Mouse (Mus musculus) c-Kit-positive CD71-negative TER-119-negative erythroid progenitor cells, embryonic 14.5 days (primary cell): ENCODE data around the gene Farp2.
"Not testable (repeated sequence)": the region's sequence is repeated elsewhere in the genome, so short reads cannot be mapped to it uniquely, and the experiment has no call there.

ENCODE experiments used
- DNase-seq: peaks from one replicate; pipeline ENCODE4 v3.0.0-alpha.2; 2013; ENCODE audit warnings: low read depth

Gene Farp2

DNA sequence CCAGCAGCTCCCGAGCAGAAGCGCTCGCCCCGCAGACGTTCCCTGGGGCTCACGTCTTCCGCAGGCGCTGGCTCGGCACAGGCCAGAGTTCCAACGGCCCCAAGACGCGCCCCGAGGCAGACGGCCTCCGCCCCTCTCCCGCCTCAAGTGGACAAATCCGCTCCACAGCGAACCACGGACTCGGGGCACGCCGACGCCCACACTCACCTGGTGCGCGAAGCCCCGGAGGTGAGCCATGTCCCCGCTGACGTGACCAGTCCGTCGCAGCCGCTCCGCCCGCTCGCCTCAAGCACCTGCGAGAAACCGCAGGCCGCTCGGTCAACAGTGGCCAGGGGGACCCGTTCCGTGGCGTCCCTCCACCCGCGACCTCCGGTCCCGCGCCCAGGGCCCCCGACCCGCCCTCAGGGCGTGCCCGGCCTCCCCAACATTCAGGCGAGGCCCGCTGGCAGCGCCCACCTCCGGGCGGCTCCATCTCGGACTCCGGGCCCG lies 123.3 kb downstream of the Farp2 start:
- no peak for DNase-seq

- peak; percentile 95 for DNase-seq
These were observed 123.8 kb downstream of the Farp2 start for GRCm38 (mm10) chr1:93635580-93636192.

DNA sequence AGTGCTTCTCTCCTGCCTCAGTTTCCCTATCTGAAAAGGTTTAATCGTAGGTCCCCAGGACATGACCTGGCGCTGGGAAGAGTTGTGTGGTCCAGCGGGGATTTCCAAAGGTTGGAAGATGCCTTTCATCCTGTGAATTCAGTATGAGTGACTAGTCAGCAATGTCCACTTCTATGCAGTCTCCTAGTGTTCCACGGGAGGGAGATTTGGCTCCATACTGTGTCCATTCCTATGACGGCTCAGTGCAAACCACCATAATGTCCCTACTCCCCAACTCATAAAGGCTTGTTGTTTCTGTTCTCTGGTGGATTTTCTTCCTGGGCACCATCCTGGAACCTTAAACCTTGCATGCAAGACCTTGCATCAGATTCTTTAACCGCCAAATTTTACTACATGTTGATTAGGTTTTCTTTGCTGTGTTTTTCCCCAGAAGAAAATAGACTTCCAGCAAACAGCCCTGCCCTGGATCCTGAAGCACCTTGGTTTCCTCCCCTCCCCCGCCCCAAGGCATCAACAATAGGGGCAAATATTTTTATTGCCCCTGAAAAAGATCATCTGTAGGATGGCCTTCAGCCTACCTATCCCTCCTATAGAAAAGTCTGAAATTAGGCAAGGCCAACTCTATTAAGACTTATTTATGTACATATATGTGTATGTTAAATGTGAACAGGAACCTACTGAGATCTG lies 124.5 kb downstream of the Farp2 start:
- no peak for DNase-seq

GRCm38 (mm10) chr1:93641978-93642377 lies 130.1 kb downstream of the Farp2 start:
- no peak for DNase-seq

DNA sequence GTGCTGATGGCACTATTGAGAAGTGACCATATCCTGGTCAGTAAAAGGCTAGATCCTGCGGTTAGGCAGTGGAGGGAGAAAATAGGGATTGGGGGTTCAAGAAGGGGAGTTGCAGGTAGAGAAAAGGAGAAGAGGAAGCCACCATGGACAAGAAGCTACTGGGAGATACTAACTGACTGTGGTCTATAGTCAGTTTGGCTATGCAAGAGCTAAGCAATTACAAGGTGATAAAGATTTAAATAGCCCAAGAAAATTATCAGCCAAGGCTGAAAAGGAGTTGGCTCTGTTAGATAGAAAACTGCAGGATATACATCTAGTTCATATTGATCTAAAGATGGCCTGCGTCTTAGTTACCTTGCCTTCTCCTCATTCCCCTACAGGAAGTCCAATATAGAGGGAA lies 130.8 kb downstream of the Farp2 start:
- no peak for DNase-seq

GRCm38 (mm10) chr1:93649604-93650172 lies 137.8 kb downstream of the Farp2 start:
- no peak for DNase-seq

DNA sequence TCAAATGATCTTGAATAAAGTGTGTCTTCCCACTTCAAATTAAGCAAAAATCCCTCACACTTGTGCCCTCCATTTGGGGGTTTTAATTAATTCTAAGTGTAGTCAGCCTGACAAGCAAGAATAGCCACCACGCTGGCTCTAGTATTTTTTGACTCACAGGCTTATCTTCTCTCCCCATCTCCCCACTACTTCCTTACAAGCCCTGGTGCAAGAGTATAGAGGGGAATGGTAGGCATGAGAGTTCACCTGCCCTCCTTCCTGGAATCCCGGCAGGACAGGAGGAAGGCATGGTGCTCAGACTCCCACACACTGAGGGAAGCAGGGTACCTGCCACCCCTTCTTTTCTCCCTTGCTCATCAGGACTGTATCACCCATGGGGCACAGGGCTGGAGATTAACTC lies 142.4 kb downstream of the Farp2 start:
- no peak for DNase-seq

- no peak for DNase-seq
These were observed 142.9 kb downstream of the Farp2 start for GRCm38 (mm10) chr1:93654798-93655197.

- DNase-seq, result no peak
These were observed 144.6 kb downstream of the Farp2 start for GRCm38 (mm10) chr1:93656325-93657024.

DNA sequence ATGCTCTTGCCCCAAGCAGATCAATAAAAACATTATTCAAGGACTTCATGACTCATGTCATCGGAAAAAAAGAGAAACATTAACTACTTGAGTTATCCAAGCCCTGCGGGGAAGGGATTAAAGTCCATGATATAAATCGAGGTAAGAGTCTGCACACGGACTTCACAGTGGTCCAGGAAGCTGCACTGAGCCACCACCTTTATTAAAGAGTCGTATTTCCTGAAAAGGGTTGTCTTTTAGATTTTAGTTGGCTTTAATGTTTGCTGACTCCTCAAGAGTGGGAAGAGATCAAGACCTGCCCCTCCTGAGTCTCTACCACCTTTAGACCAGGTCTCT lies 145.1 kb downstream of the Farp2 start:
- no peak for DNase-seq

- DNase-seq, result not testable (repeated sequence)
These were observed 146.7 kb downstream of the Farp2 start, which contains the start of gene Stk25 for GRCm38 (mm10) chr1:93658559-93658958. TSS of gene Stk25 (minus strand) at chr1:93658659.

DNA sequence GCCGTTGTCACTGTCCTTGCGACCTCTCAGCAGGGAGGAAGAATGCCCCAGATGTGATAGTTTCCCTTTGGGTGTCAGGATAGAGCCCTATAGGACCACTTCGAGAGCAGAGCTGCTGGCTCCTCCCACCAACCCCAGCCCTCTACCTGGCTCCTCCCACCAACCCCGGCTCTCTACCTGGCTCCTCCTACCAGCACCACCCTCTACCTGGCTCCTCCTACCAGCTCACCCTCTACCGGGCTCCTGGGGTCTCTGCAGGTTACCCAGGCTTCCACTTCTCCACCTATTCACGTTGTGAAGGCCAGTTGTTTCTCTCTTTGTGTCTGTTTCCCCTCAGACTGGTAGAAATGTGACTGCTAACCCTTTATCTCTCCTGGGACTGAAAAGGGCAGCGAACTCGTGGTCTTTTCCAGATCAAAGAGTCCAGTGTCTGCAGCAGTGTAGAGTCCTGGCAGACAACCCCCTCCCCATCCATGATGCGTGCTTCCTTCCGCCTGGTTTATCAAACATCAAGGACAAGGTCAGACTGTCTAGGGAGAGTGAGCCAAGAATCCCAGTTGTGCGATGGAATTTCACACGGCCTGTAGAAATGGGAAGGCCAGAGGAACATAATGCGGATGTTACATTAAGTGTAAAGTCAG lies 156.0 kb downstream of the Farp2 start:
- no peak for DNase-seq

- peak; percentile 79 for DNase-seq
These were observed 157.1 kb downstream of the Farp2 start for GRCm38 (mm10) chr1:93668791-93669548.

- no peak for DNase-seq
These were observed 158.1 kb downstream of the Farp2 start for GRCm38 (mm10) chr1:93669941-93670340.
